Mouse (Mus musculus) left cerebral cortex, postnatal 36 days (tissue): Measurements from ENCODE around the gene Zfp91. TPM values are rescaled to one million over a fixed set of nuclear protein-coding genes. Genes with fewer than 3 reads are reported as not detected.

ENCODE experiments used
- DNase-seq, 2 experiments: peaks; one replicate each; pipeline ENCODE4 v3.0.0; 2021 to 2022; ENCODE audit warnings: low spot score in 2 of 2, mixed read lengths in 1 of 2
- intact Hi-C: fragments of 180-260 bp; cut with DNase I; formaldehyde crosslinking; loops from one replicate; pipeline ENCODE4 v1.15.1; 2025
- total RNA-seq, 2 experiments: library from RNA; stranded (reverse); gene quantifications; 2 replicates each; pipeline ENCODE4 v1.2.3; 2021

The Zfp91 gene
- total RNA-seq, 2 experiments from 2014 or later = 94.2 to 95.2 TPM

GRCm38 (mm10) chr19:12719189-12719588, 76.7 kb downstream of the Zfp91 start:
- intact Hi-C loops = no loop called here
- DNase-seq = no peak

Other genes with a start within 250 kb of the Zfp91 start
- not detected for gene Gm4952, start 196.2 kb downstream of the Zfp91 start, total RNA-seq
- not detected for gene Glyat, start 162.8 kb downstream of the Zfp91 start, total RNA-seq
- gene Olfr1442, start 125.7 kb downstream of the Zfp91 start, total RNA-seq = not detected
- gene Olfr1443, start 118.0 kb downstream of the Zfp91 start, total RNA-seq = not detected
- gene Keg1, start 100.3 kb downstream of the Zfp91 start, total RNA-seq = not detected
- gene Cntf, start 30.5 kb downstream of the Zfp91 start, total RNA-seq = 1 to 10 TPM; 2.6 to 3.9 TPM
- 1 to 10 TPM; 1.2 to 1.6 TPM for gene Lpxn, start 67 bp upstream of the Zfp91 start, total RNA-seq
- gene Gm5244, start 50.6 kb upstream of the Zfp91 start, total RNA-seq = not detected
- gene Olfr1444, start 61.2 kb upstream of the Zfp91 start, total RNA-seq = not detected
- gene Olfr1445, start 87.7 kb upstream of the Zfp91 start, total RNA-seq = not detected
- gene Olfr1446, start 97.4 kb upstream of the Zfp91 start, total RNA-seq = not detected
- gene Olfr1447, start 107.6 kb upstream of the Zfp91 start, total RNA-seq = not detected
- not detected for gene Olfr1448, start 128.3 kb upstream of the Zfp91 start, total RNA-seq
- gene Olfr1449, start 134.7 kb upstream of the Zfp91 start, total RNA-seq = not detected
- gene Olfr1450, start 154.1 kb upstream of the Zfp91 start, total RNA-seq = not detected
- gene Olfr1451, start 198.9 kb upstream of the Zfp91 start, total RNA-seq = not detected
- gene Olfr1453, start 232.2 kb upstream of the Zfp91 start, total RNA-seq = not detected